Mouse (Mus musculus) hindbrain, embryonic 14.5 days (tissue): ENCODE data around the gene Ccdc88a. TPM values are rescaled to one million over a fixed set of nuclear protein-coding genes. Genes with fewer than 3 reads are reported as not detected.

Experiments
- ATAC-seq: fragments of 200-750 bp; cut with Nextera tagmentation; 2 replicates; pipeline ENCODE4 v1.8.0; 2017; ENCODE audit warnings: moderate number of reproducible peaks, mild to moderate bottlenecking, moderate TSS enrichment, moderate library complexity; ENCODE audit not compliant: low FRiP score
- DNase-seq: peaks from one replicate; pipeline ENCODE4 v3.0.0-alpha.2; 2015; ENCODE audit warnings: low spot score
- H3K27ac ChIP-seq: fragments of 300-500 bp; sonication (generic); 2 replicates; pipeline ENCODE4 v1.5.1; 2014; ENCODE audit warnings: mild to moderate bottlenecking, moderate library complexity
- H3K27me3 ChIP-seq: fragments of 300-500 bp; sonication (generic); 2 replicates; pipeline ENCODE4 v1.6.1; 2014; ENCODE audit warnings: mild to moderate bottlenecking, low read length, mixed read lengths; ENCODE audit not compliant: control insufficient read depth, insufficient read depth
- H3K36me3 ChIP-seq: fragments of 300-500 bp; sonication (generic); replicated peaks from 2 replicates; pipeline ENCODE4 v1.6.1; 2014; ENCODE audit not compliant: control insufficient read depth, insufficient read depth
- H3K4me1 ChIP-seq: fragments of 300-500 bp; sonication (generic); replicated peaks from 2 replicates; pipeline ENCODE4 v1.6.1; 2014; ENCODE audit warnings: antibody characterized with exemption, low read length, mixed read lengths; ENCODE audit not compliant: control insufficient read depth, insufficient read depth
- H3K4me2 ChIP-seq: fragments of 300-500 bp; sonication (generic); replicated peaks from 2 replicates; pipeline ENCODE4 v1.6.1; 2014; ENCODE audit warnings: mild to moderate bottlenecking, moderate library complexity
- H3K4me3 ChIP-seq: fragments of 300-500 bp; sonication (generic); replicated peaks from 2 replicates; pipeline ENCODE4 v1.5.1; 2014; ENCODE audit warnings: mild to moderate bottlenecking, low read length
- H3K9ac ChIP-seq: fragments of 300-500 bp; sonication (generic); 2 replicates; pipeline ENCODE4 v1.6.1; 2014
- H3K9me3 ChIP-seq: fragments of 300-500 bp; sonication (generic); 2 replicates; pipeline ENCODE4 v1.6.1; 2016; ENCODE audit warnings: low read length; ENCODE audit not compliant: control insufficient read depth
- WGBS: fragments of 180-500 bp; shearing (Covaris S2); extraction: QIAGEN DNeasy Blood & Tissue Kit; methylation state at CpG from one replicate; pipeline ENCODE4 v1.1.7; 2014; 5-methylcytosine and 5-hydroxymethylcytosine counted together
- polyA plus RNA-seq: library from polyadenylated mRNA; unstranded; fragments of >200 nt; fragmentation: Nextera tagmentation; extraction: Ambion mirVana; gene quantifications from 2 replicates; pipeline ENCODE4 v1.2.1, GENCODE M21; 2014

The Ccdc88a gene
- polyA plus RNA-seq, 1 experiment from 2014 or later: 66.8 TPM

DNA sequence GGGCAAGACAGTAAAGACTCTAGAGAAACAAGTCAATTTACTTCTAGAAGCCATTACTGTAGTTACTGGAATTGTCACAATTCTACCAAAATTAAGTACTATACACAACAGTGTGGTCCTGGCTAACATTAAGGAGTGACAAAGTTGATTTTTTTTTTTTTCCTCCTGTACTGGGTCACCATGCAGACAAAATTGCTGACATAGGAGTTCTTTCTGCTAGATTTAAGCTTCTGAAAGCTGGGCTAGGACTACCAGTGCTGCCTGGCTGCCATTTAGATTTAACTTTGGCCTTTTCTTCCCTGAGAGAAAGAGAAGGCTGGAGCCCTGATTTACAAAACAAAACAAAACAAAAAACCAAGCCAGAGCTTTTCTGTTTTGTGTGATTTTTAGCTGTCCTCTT lies 32.8 kb downstream of the Ccdc88a start:
- H3K36me3 ChIP-seq: 0 out of 2 replicates have a peak, but pooled peaks cover 4% of the 10 kb centered on the region
- DNase-seq: no peak
- H3K4me3 ChIP-seq: no peak overlapping the region
- no peaks in the 10 kb centered on the region for H3K27me3 ChIP-seq
- no peak for ATAC-seq
- no peak overlapping the region for H3K9ac ChIP-seq
- H3K9me3 ChIP-seq: no peaks in the 10 kb centered on the region
- H3K27ac ChIP-seq: no peak overlapping the region
- H3K4me2 ChIP-seq: no peak overlapping the region
- H3K4me1 ChIP-seq: no peaks in the 10 kb centered on the region

- no peaks in the 10 kb centered on the region for H3K27me3 ChIP-seq
- no peak for DNase-seq
- no peak overlapping the region for H3K9ac ChIP-seq
- no peak overlapping the region for H3K4me2 ChIP-seq
- no peak overlapping the region for H3K27ac ChIP-seq
- H3K4me3 ChIP-seq: no peak overlapping the region
- 96% methylated on average over 3 of the region's 3 CpGs for WGBS
- no peak for ATAC-seq
- peaks cover 15% of the 10 kb centered on the region; the same call in 1 of the 2 replicates for H3K36me3 ChIP-seq
- no peaks in the 10 kb centered on the region for H3K9me3 ChIP-seq
- no peaks in the 10 kb centered on the region for H3K4me1 ChIP-seq
These were observed 50.0 kb downstream of the Ccdc88a start for GRCm38 (mm10) chr11:29423496-29423895.

GRCm38 (mm10) chr11:29428774-29429173 lies 55.3 kb downstream of the Ccdc88a start:
- Histone ChIP-seq H3K27ac (no peak overlapping the region), H3K4me3 (no peak overlapping the region), H3K27me3 (no peaks in the 10 kb centered on the region), H3K9me3 (no peaks in the 10 kb centered on the region), H3K4me2 (no peak overlapping the region), H3K4me1 (no peaks in the 10 kb centered on the region), H3K36me3 (peaks cover 34% of the 10 kb centered on the region), H3K9ac (no peak overlapping the region)
- no peak for ATAC-seq
- DNase-seq: peak; percentile 58
- 82% methylated on average over 3 of the region's 3 CpGs for WGBS

- Histone ChIP-seq H3K4me1 (no peaks in the 10 kb centered on the region), H3K4me2 (no peak overlapping the region), H3K9ac (no peak overlapping the region), H3K27me3 (no peaks in the 10 kb centered on the region), H3K36me3 (peaks cover 28% of the 10 kb centered on the region), H3K9me3 (no peaks in the 10 kb centered on the region), H3K4me3 (no peak overlapping the region), H3K27ac (no peak overlapping the region)
- DNase-seq: no peak
- ATAC-seq: no peak
- 97% methylated on average over 1 of the region's 1 CpGs for WGBS
These were observed 57.6 kb downstream of the Ccdc88a start for GRCm38 (mm10) chr11:29431011-29431410.

DNA sequence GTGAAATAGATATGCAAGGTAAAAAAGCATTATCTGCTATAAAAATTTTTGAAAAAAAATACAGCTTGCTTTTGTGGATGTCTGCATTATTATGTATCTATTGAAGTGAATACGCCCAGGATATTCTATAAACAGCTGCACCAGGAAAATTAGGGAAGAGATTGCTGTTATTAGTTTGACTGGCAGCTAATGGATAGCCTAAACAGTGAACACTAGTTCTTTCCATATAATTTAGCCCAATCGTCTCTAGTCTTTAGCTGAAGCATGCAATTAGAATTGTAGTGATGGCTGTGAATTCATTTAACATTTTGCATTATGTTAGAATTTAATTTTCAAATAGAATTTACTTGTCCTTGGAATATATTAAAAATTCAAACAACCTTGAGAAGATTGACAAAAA lies 75.3 kb downstream of the Ccdc88a start:
- Histone ChIP-seq H3K27ac (no peak overlapping the region), H3K4me3 (no peak overlapping the region), H3K4me1 (no peaks in the 10 kb centered on the region), H3K9ac (no peak overlapping the region), H3K27me3 (no peaks in the 10 kb centered on the region), H3K9me3 (no peaks in the 10 kb centered on the region), H3K36me3 (peaks cover 19% of the 10 kb centered on the region), H3K4me2 (no peak overlapping the region)
- WGBS: 84% methylated on average over 2 of the region's 2 CpGs
- ATAC-seq (no peak), DNase-seq (no peak)

DNA sequence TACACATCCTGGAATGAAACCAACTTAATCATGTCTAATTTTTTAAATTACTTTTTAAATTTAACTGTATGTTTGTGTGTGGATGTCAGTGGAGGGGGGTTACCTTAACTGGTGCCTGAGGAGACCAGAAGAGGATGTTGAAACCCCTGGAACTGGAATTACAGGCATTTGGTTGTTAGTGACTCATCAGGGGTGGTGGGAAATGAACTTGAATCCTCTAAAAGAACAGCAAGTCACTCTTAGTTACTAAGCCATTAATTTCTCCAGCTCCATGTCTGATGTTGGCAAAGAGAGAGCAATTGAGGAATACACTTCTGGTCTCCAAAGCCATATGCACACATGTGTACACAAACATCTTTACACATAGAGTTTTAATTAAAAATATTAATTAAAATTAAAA lies 101.2 kb downstream of the Ccdc88a start:
- H3K4me2 ChIP-seq: no peak overlapping the region
- peaks cover 43% of the 10 kb centered on the region for H3K36me3 ChIP-seq
- H3K4me3 ChIP-seq: no peak overlapping the region
- no peak overlapping the region for H3K27ac ChIP-seq
- no peaks in the 10 kb centered on the region for H3K9me3 ChIP-seq
- ATAC-seq (no peak), DNase-seq (no peak)
- H3K9ac ChIP-seq: no peak overlapping the region
- no peaks in the 10 kb centered on the region for H3K4me1 ChIP-seq
- no peaks in the 10 kb centered on the region for H3K27me3 ChIP-seq

DNA sequence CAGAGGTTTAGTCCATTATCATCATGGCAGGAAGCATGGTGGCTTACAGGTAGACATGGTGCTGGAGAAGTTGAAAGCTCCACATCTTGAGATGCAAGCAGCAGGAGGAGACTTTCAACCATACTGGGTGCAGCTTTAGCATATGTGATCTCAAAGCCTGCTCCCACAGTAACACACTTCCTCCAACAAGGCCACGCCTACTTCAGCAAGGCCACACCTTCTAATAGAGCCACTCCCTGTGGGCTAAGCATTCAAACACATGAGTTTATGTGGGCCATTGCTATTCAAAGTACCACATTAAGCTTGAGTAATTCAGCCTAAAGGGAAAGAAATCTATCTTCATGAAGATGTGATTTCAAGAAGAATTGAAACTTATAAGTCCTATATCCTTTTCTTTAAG lies 119.7 kb downstream of the Ccdc88a start:
- DNase-seq (no peak), ATAC-seq (no peak)
- Histone ChIP-seq H3K27me3 (no peaks in the 10 kb centered on the region), H3K27ac (no peak overlapping the region), H3K4me2 (no peak overlapping the region), H3K36me3 (peaks cover 62% of the 10 kb centered on the region), H3K4me3 (no peak overlapping the region), H3K9me3 (no peaks in the 10 kb centered on the region), H3K9ac (no peak overlapping the region), H3K4me1 (no peaks in the 10 kb centered on the region)
- WGBS: 94% methylated on average over 1 of the region's 1 CpGs

DNA sequence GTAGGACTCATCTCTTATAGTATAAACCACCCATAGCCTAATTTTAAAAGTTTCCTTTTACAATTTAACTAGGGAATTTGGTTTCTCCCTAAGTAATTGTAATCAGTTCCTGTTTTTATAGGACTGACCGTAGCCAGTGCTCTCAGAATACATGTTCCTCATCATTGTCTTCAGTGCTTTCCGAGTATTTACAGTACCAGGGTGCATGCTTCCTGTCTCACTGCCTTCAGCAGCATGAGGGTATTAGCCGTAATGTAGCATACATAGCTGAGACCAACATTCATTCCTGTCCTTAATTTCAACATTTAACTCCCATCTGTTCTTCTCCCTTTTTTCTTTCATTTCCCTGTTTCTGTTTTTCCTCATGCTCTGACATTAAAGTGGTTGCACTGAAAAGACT lies 123.5 kb downstream of the Ccdc88a start:
- DNase-seq: no peak
- no peak overlapping the region for H3K9ac ChIP-seq
- no peak overlapping the region for H3K27ac ChIP-seq
- peaks cover 59% of the 10 kb centered on the region for H3K36me3 ChIP-seq
- ATAC-seq: no peak
- no peak overlapping the region for H3K4me2 ChIP-seq
- no peaks in the 10 kb centered on the region for H3K9me3 ChIP-seq
- H3K27me3 ChIP-seq: no peaks in the 10 kb centered on the region
- no peak overlapping the region for H3K4me3 ChIP-seq
- 91% methylated on average over 3 of the region's 3 CpGs for WGBS
- H3K4me1 ChIP-seq: no peaks in the 10 kb centered on the region

GRCm38 (mm10) chr11:29503948-29504893 lies 130.8 kb downstream of the Ccdc88a start:
- H3K27me3 ChIP-seq: no peaks in the 10 kb centered on the region
- no peak overlapping the region for H3K4me3 ChIP-seq
- no peak overlapping the region for H3K4me2 ChIP-seq
- 94% methylated on average over 10 of the region's 10 CpGs for WGBS
- ATAC-seq: no peak
- no peaks in the 10 kb centered on the region for H3K4me1 ChIP-seq
- DNase-seq: no peak
- H3K36me3 ChIP-seq: peaks cover 71% of the 10 kb centered on the region
- no peaks in the 10 kb centered on the region for H3K9me3 ChIP-seq
- H3K9ac ChIP-seq: no peak overlapping the region
- H3K27ac ChIP-seq: no peak overlapping the region
